Mouse (Mus musculus) myocyte (in vitro differentiated cells): ENCODE data around the gene Cep55. TPM values are rescaled to one million over a fixed set of nuclear protein-coding genes. Genes with fewer than 3 reads are reported as not detected.

Experiments used
- H3K27me3 ChIP-seq: one replicate; pipeline ENCODE4 v1.6.1; 2011; ENCODE audit not compliant: control insufficient read depth, insufficient read depth, insufficient read length
- H3K36me3 ChIP-seq: one replicate; pipeline ENCODE4 v1.6.1; 2011; ENCODE audit not compliant: control insufficient read depth, insufficient read depth
- H3K4me2 ChIP-seq: one replicate; pipeline ENCODE4 v1.6.1; 2011; ENCODE audit warnings: low read depth, control low read depth
- H3K4me3 ChIP-seq: one replicate; pipeline ENCODE4 v1.5.1; 2011; ENCODE audit warnings: mild to moderate bottlenecking, control low read depth, moderate library complexity
- H3K79me2 ChIP-seq: one replicate; pipeline ENCODE4 v1.6.1; 2011; ENCODE audit not compliant: control insufficient read depth, insufficient read depth
- H3ac ChIP-seq: one replicate; pipeline ENCODE4 v1.6.1; 2011; ENCODE audit not compliant: control insufficient read depth, insufficient read length
- CEBPB ChIP-seq: IDR thresholded peaks from 2 replicates; pipeline ENCODE4 v1.6.1; 2011; ENCODE audit warnings: mild to moderate bottlenecking, moderate library complexity; ENCODE audit not compliant: poor library complexity, insufficient read depth, severe bottlenecking
- E2F4 ChIP-seq: IDR thresholded peaks from one replicate; pipeline ENCODE4 v1.6.1; 2011; ENCODE audit warnings: mild to moderate bottlenecking, control low read depth, moderate library complexity; ENCODE audit not compliant: insufficient read depth
- MAX ChIP-seq: IDR thresholded peaks from one replicate; pipeline ENCODE4 v1.6.1; 2011; ENCODE audit warnings: low read depth, mild to moderate bottlenecking, control low read depth
- MYOD1 ChIP-seq, 3 experiments: IDR thresholded peaks; one replicate each; pipeline ENCODE4 v1.6.1; 2011; ENCODE audit warnings: control low read depth in 2 of 3, low read depth in 2 of 3, mild to moderate bottlenecking in 2 of 3, moderate library complexity in 1 of 3; ENCODE audit not compliant: insufficient read length in 2 of 3, control insufficient read depth in 1 of 3
- MYOG ChIP-seq, 3 experiments: IDR thresholded peaks; one replicate each; pipeline ENCODE4 v1.6.1; 2011; ENCODE audit warnings: control low read depth in 2 of 3, low read depth in 2 of 3, mild to moderate bottlenecking in 2 of 3; ENCODE audit not compliant: insufficient read length in 2 of 3, control insufficient read depth in 1 of 3, insufficient read depth in 1 of 3
- POLR2A ChIP-seq: IDR thresholded peaks from one replicate; pipeline ENCODE4 v1.6.1; 2011; ENCODE audit warnings: low read depth, mild to moderate bottlenecking, control low read depth, moderate library complexity; ENCODE audit not compliant: insufficient read length
- POLR2AphosphoS2 ChIP-seq: IDR thresholded peaks from one replicate; pipeline ENCODE4 v1.6.1; 2011; ENCODE audit warnings: low read depth, control low read depth; ENCODE audit not compliant: insufficient read length
- REST ChIP-seq: IDR thresholded peaks from one replicate; pipeline ENCODE4 v1.6.1; 2011; ENCODE audit warnings: mild to moderate bottlenecking, control low read depth, moderate library complexity; ENCODE audit not compliant: insufficient read depth, insufficient read length
- SRF ChIP-seq: IDR thresholded peaks from one replicate; pipeline ENCODE4 v1.6.1; 2011; ENCODE audit warnings: low read depth; ENCODE audit not compliant: control insufficient read depth, insufficient read length
- TCF12 ChIP-seq: IDR thresholded peaks from one replicate; pipeline ENCODE4 v1.6.1; 2011; ENCODE audit warnings: mild to moderate bottlenecking, control low read depth; ENCODE audit not compliant: poor library complexity, insufficient read depth, severe bottlenecking
- TCF3 ChIP-seq: IDR thresholded peaks from one replicate; pipeline ENCODE4 v1.6.1; 2011; ENCODE audit warnings: low read depth, control low read depth; ENCODE audit not compliant: insufficient read length
- USF1 ChIP-seq: IDR thresholded peaks from one replicate; pipeline ENCODE4 v1.6.1; 2011; ENCODE audit warnings: low read depth, mild to moderate bottlenecking, control low read depth, moderate library complexity
- polyA plus RNA-seq: library from polyadenylated mRNA; unstranded; fragments of >200 nt; fragmentation: generic; extraction: Trizol; gene quantifications from one replicate; pipeline ENCODE4 v1.2.1, GENCODE M21; 2012; ENCODE audit warnings: missing spikeins

The Cep55 gene
- polyA plus RNA-seq, 1 experiment = 5.1 TPM

DNA sequence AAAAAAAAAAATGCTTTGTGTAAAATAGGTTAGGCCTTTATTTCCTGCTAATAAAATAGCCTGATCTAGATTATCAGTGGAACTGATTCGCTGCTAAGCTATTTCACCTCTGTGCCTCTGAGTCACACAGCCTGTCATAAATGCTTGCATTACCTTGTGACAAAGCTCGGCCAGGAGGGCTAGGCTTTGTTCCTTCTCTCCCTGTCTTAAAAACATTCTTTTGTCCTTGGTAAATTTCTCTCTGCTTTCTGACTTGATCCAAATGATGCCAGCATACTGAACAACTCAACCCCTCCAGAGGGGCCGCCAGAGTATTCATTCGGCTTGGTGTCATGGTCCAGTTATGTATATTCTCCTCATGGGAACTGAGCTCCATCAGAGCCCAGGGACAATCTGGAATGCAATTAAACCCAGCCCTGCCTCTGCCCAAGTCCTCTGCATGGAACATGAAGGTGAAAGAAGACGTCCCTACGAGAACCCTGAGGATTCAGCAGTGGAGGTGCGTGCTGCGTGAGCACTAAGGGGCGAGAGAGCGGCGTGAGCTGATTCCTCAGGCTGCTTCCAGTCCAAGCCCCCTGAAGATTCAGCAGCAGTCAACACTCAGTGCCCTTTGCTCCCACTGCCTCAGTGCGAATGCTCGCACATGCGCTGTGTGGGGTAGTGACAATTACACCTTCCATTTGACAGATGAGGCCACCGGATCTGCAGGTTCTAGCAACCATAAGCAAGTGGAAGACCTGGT, 21.6 kb upstream of the Cep55 start:
- no peak for TF ChIP-seq TCF3
- TF ChIP-seq USF1 = no peak
- TF ChIP-seq MAX = no peak
- TF ChIP-seq MYOD1 (IDR thresholded peaks at IDR 0.05; ENCODE audit: control insufficient read depth in 1 of 3, insufficient read length in 2 of 3, low read depth in 2 of 3) = no peak
- no peak for TF ChIP-seq TCF12
- TF ChIP-seq E2F4 = no peak
- TF ChIP-seq POLR2AphosphoS2 = no peak
- no peak for TF ChIP-seq SRF
- TF ChIP-seq REST = no peak
- no peak for TF ChIP-seq MYOG (IDR thresholded peaks at IDR 0.05; ENCODE audit: control insufficient read depth in 1 of 3, insufficient read depth in 1 of 3, insufficient read length in 2 of 3, low read depth in 2 of 3)
- no peak for TF ChIP-seq CEBPB
- TF ChIP-seq POLR2A = no peak
- Histone ChIP-seq H3K36me3 (no peaks in the 10 kb centered on the region), H3K4me2 (peak overlapping the region; percentile 60), H3K4me3 (no peak overlapping the region), H3K27me3 (no peaks in the 10 kb centered on the region), H3ac (no peak overlapping the region), H3K79me2 (peaks cover 76% of the 10 kb centered on the region)

DNA sequence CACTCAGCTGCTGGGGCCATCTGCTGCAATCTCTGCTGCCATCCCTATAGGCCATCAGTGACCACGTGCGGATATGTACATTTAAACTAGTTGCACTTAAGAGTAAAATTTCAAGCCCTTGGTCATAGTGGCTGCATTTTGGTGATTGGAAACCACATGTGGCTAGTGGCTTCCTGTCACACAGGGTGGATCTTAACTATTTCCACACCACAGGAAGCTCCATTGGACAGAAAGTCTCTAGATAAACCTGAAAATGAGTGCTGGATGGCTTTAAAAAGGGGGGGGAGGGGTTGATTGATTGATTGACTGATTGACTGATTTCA, 21.1 kb upstream of the Cep55 start:
- TF ChIP-seq MYOD1 (IDR thresholded peaks at IDR 0.05; ENCODE audit: control insufficient read depth in 1 of 3, insufficient read length in 2 of 3, low read depth in 2 of 3) (peak in 2 of 3 experiments; percentile 81 to 82), SRF (no peak), USF1 (peak; percentile 56), MAX (no peak), CEBPB (no peak), POLR2AphosphoS2 (no peak), REST (no peak), TCF12 (no peak), TCF3 (no peak), MYOG (IDR thresholded peaks at IDR 0.05; ENCODE audit: control insufficient read depth in 1 of 3, insufficient read depth in 1 of 3, insufficient read length in 2 of 3, low read depth in 2 of 3) (no peak), E2F4 (no peak), POLR2A (no peak)
- H3K4me2 ChIP-seq = peak overlapping the region; percentile 60
- H3K36me3 ChIP-seq = no peaks in the 10 kb centered on the region
- no peaks in the 10 kb centered on the region for H3K27me3 ChIP-seq
- peaks cover 73% of the 10 kb centered on the region for H3K79me2 ChIP-seq
- H3K4me3 ChIP-seq = no peak overlapping the region
- H3ac ChIP-seq = no peak overlapping the region

DNA sequence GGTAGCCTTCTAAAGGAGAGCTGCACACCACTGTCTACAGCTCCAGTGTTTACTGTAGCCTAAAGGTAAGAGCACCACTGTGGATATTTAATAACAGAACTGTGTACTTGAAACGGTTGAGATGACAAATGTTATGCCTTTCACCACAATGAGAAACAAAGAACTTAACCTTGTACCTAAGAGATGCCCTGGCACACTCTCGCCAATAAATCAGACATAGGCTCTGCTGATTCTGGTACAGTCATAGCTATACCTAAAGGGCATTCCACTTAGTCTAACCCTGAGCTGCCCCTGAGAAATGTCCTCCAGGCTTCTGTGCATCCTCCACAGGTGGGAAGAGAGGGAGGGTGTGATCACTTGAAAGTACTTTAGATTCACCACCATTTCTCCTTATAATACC, 20.1 kb upstream of the Cep55 start:
- TF ChIP-seq POLR2A (no peak), TCF3 (no peak), SRF (no peak), MAX (no peak), REST (no peak), MYOG (IDR thresholded peaks at IDR 0.05; ENCODE audit: control insufficient read depth in 1 of 3, insufficient read depth in 1 of 3, insufficient read length in 2 of 3, low read depth in 2 of 3) (no peak), USF1 (no peak), TCF12 (no peak), MYOD1 (IDR thresholded peaks at IDR 0.05; ENCODE audit: control insufficient read depth in 1 of 3, insufficient read length in 2 of 3, low read depth in 2 of 3) (no peak), E2F4 (no peak), CEBPB (no peak), POLR2AphosphoS2 (no peak)
- no peaks in the 10 kb centered on the region for H3K27me3 ChIP-seq
- H3K36me3 ChIP-seq = no peaks in the 10 kb centered on the region
- H3K4me3 ChIP-seq = no peak overlapping the region
- H3K79me2 ChIP-seq = peaks cover 80% of the 10 kb centered on the region
- no peak overlapping the region for H3ac ChIP-seq
- no peak overlapping the region for H3K4me2 ChIP-seq

DNA sequence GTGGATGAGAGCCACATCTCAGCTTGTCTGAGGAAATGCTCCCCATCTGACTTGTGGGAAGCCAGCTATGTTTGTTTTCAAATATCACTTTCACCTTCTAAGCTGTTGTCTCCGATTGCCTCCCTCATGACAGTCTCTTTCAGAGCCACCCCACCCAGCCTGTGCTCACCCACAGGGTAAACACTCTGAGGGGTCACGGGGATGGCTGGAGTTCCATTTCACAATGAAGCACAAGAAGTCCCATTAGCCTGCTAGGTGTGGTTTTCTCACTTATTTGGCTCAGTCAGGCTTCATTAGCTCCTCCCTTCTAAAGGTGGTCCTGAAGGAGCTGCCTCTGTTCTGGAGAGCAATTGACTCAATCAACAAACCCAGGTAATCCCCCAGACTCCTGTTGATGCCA, 19.0 kb upstream of the Cep55 start:
- H3K4me2 ChIP-seq = peak overlapping the region; percentile 22
- H3ac ChIP-seq = no peak overlapping the region
- no peaks in the 10 kb centered on the region for H3K27me3 ChIP-seq
- no peak overlapping the region for H3K4me3 ChIP-seq
- TF ChIP-seq USF1 (no peak), MYOD1 (IDR thresholded peaks at IDR 0.05; ENCODE audit: control insufficient read depth in 1 of 3, insufficient read length in 2 of 3, low read depth in 2 of 3) (no peak), TCF12 (no peak), REST (no peak), TCF3 (no peak), MAX (no peak), E2F4 (no peak), POLR2AphosphoS2 (no peak), SRF (no peak)
- H3K79me2 ChIP-seq = peaks cover 86% of the 10 kb centered on the region
- H3K36me3 ChIP-seq = no peaks in the 10 kb centered on the region
